In the genomic region with DNA sequence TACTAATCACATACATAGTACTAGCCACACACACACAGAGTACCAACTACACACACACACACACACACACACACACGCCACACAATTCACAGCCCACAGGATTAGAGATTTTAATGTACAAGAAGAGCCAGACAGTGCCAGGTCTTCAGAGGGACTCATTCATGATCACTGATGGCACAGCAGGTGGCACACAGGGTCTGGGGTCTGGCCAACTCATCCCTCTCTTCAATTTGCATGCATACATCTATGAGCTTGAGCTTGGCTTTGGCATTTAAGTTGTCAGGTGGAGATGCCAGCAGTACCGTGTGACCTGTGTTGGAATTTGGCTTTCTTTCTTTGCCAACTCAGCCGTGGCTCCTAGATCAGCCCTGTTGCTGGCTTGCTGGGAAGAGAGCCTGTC, we compare ENCODE assay signal across 27 mouse cellular contexts.
"Had no signal": no experiment of that assay in that cellular context is flagged by ENCODE, and none has a peak within 500 bp of the region (broad histone marks: within the 10 kb centered on the region; RNA-seq: fewer than 3 reads in every experiment).

No protein-coding gene starts in this region.

- H3K4me2 ChIP-seq: heart, embryonic 11.5 days; heart, embryonic 13.5 days; heart, embryonic 15.5 days; hindbrain, embryonic 14.5 days; kidney, embryonic 15.5 days; limb, embryonic 13.5 days; limb, embryonic 15.5 days; liver, embryonic 12.5 days had no signal

- H3K9me3 ChIP-seq: heart, embryonic 13.5 days; heart, embryonic 15.5 days; kidney, embryonic 15.5 days; limb, embryonic 13.5 days; limb, embryonic 15.5 days; liver, embryonic 12.5 days had no signal

- H3K27ac ChIP-seq: gastrocnemius, adult 2 months; heart, adult 2 months; heart, embryonic 13.5 days; heart, embryonic 15.5 days; hindbrain, embryonic 14.5 days; hindbrain, postnatal 0 days; kidney, embryonic 15.5 days; kidney, postnatal 0 days; left cerebral cortex, adult 2 months; limb, embryonic 13.5 days; limb, embryonic 15.5 days; liver, embryonic 12.5 days; liver, embryonic 14.5 days had no signal

- H3K9ac ChIP-seq: heart, embryonic 13.5 days; heart, embryonic 15.5 days; hindbrain, embryonic 14.5 days; kidney, embryonic 15.5 days; limb, embryonic 13.5 days; limb, embryonic 15.5 days; liver, embryonic 12.5 days; liver, embryonic 14.5 days had no signal

- H3K36me3 ChIP-seq: heart, embryonic 13.5 days; heart, embryonic 15.5 days; kidney, embryonic 15.5 days; limb, embryonic 13.5 days; limb, embryonic 15.5 days; liver, embryonic 12.5 days had no signal

- H3K27me3 ChIP-seq: limb, embryonic 15.5 days; liver, embryonic 12.5 days had no signal

- DNase-seq: gastrocnemius, adult 2 months; gastrocnemius, postnatal 10 days; gastrocnemius, postnatal 25 days; heart, adult 2 months; heart, postnatal 14 days; heart, postnatal 36 days; kidney, adult 11 months; kidney, adult 2 months; kidney, adult 9 months; kidney, postnatal 14 days; kidney, postnatal 36 days; layer of hippocampus, adult 9-11 months; layer of hippocampus, postnatal 36 days; lung, adult 18-20 months had no signal

- ATAC-seq: hindbrain, postnatal 0 days; intestine, embryonic 16.5 days; liver, embryonic 12.5 days had no signal

- H3K4me3 ChIP-seq: gastrocnemius, adult 2 months; heart, adult 2 months; heart, embryonic 13.5 days; heart, embryonic 15.5 days; kidney, embryonic 15.5 days; left cerebral cortex, adult 2 months; limb, embryonic 13.5 days; limb, embryonic 15.5 days; liver, embryonic 12.5 days had no signal

- H3K4me1 ChIP-seq: heart, embryonic 13.5 days; heart, embryonic 15.5 days; limb, embryonic 13.5 days; limb, embryonic 15.5 days; liver, embryonic 12.5 days had no signal
